Mouse (Mus musculus) myocyte (in vitro differentiated cells): ENCODE results near the gene Dhrs7b.

Experiments used
- E2F4 ChIP-seq: IDR thresholded peaks from one replicate; pipeline ENCODE4 v1.6.1; 2011; ENCODE audit warnings: mild to moderate bottlenecking, control low read depth, moderate library complexity; ENCODE audit not compliant: insufficient read depth
- MAX ChIP-seq: IDR thresholded peaks from one replicate; pipeline ENCODE4 v1.6.1; 2011; ENCODE audit warnings: low read depth, mild to moderate bottlenecking, control low read depth
- POLR2A ChIP-seq: IDR thresholded peaks from one replicate; pipeline ENCODE4 v1.6.1; 2011; ENCODE audit warnings: low read depth, mild to moderate bottlenecking, control low read depth, moderate library complexity; ENCODE audit not compliant: insufficient read length
- TCF12 ChIP-seq: IDR thresholded peaks from one replicate; pipeline ENCODE4 v1.6.1; 2011; ENCODE audit warnings: mild to moderate bottlenecking, control low read depth; ENCODE audit not compliant: poor library complexity, insufficient read depth, severe bottlenecking
- USF1 ChIP-seq: IDR thresholded peaks from one replicate; pipeline ENCODE4 v1.6.1; 2011; ENCODE audit warnings: low read depth, mild to moderate bottlenecking, control low read depth, moderate library complexity

DNA sequence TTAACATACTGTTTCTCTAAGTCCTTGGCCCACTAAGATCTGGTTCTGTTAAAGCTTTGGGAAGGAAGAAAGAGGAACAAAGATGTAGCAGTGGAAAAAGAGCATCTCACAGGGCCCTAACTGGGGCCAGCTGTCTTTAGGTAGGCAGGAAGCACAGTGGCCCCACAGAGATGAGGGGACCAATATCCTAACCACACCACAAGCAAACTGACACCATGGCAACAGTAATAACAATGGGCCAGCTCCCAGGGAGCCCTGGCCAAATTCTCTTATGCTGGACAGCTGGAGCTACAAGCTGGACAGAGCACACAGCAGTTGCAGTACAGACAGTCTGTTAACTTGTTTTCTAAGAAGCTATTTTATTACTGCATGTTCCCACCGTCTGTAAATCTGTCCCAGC, 42.8 kb upstream of the Dhrs7b start:
- TF ChIP-seq TCF12 (no peak), MAX (no peak), POLR2A (no peak), USF1 (no peak), E2F4 (no peak)
